Mouse (Mus musculus): ENCODE data around the gene Map2k5.

The Map2k5 gene

GRCm38 (mm10) chr9:63250841-63251626 is 126.7 kb downstream of the Map2k5 start:
- peak in 1 of 2 experiments; percentile 23 for DNase-seq

- no peak for DNase-seq
These were observed 129.5 kb downstream of the Map2k5 start for GRCm38 (mm10) chr9:63248095-63248787.

GRCm38 (mm10) chr9:63246568-63247169 is 131.0 kb downstream of the Map2k5 start:
- DNase-seq: no peak

- no peak for DNase-seq
These were observed 135.7 kb downstream of the Map2k5 start for GRCm38 (mm10) chr9:63241961-63242360.

- DNase-seq: no peak
These were observed 136.5 kb downstream of the Map2k5 start for GRCm38 (mm10) chr9:63241241-63241640.

GRCm38 (mm10) chr9:63234356-63234755 is 143.3 kb downstream of the Map2k5 start:
- no peak for DNase-seq

GRCm38 (mm10) chr9:63230289-63230688 is 147.4 kb downstream of the Map2k5 start:
- DNase-seq: peak; percentile 15 to 26

- DNase-seq: no peak
These were observed 148.6 kb downstream of the Map2k5 start for GRCm38 (mm10) chr9:63229124-63229523.

GRCm38 (mm10) chr9:63222161-63222560 is 155.5 kb downstream of the Map2k5 start:
- DNase-seq: no peak

- no peak for DNase-seq
These were observed 157.9 kb downstream of the Map2k5 start for GRCm38 (mm10) chr9:63219851-63220250.

GRCm38 (mm10) chr9:63215031-63215430 is 162.7 kb downstream of the Map2k5 start:
- DNase-seq: no peak

- no peak for DNase-seq
These were observed 170.9 kb downstream of the Map2k5 start for GRCm38 (mm10) chr9:63206769-63207276.

GRCm38 (mm10) chr9:63203461-63203860 is 174.2 kb downstream of the Map2k5 start:
- no peak for DNase-seq

- DNase-seq: no peak
These were observed 176.1 kb downstream of the Map2k5 start for GRCm38 (mm10) chr9:63201376-63202323.

GRCm38 (mm10) chr9:63197252-63197651 is 180.4 kb downstream of the Map2k5 start:
- no peak for DNase-seq

- no peak for DNase-seq
These were observed 181.5 kb downstream of the Map2k5 start for GRCm38 (mm10) chr9:63196114-63196682.

- DNase-seq: no peak
These were observed 182.2 kb downstream of the Map2k5 start for GRCm38 (mm10) chr9:63195523-63195922.

- DNase-seq: no peak
These were observed 182.9 kb downstream of the Map2k5 start for GRCm38 (mm10) chr9:63194791-63195190.

- DNase-seq: no peak
These were observed 184.9 kb downstream of the Map2k5 start for GRCm38 (mm10) chr9:63192809-63193208.

GRCm38 (mm10) chr9:63187310-63187709 is 190.4 kb downstream of the Map2k5 start:
- DNase-seq: no peak

GRCm38 (mm10) chr9:63185249-63185648 is 192.5 kb downstream of the Map2k5 start:
- DNase-seq: no peak

GRCm38 (mm10) chr9:63183864-63184263 is 193.8 kb downstream of the Map2k5 start:
- no peak for DNase-seq
